Mouse (Mus musculus) left cerebral cortex, postnatal 36 days (tissue): Measurements from ENCODE around the gene Hhex. TPM values are rescaled to one million over a fixed set of nuclear protein-coding genes. Genes with fewer than 3 reads are reported as not detected.

Experiments used
- total RNA-seq, 2 experiments: library from RNA; stranded (reverse); gene quantifications; 2 replicates each; pipeline ENCODE4 v1.2.3; 2021

Gene Hhex
- total RNA-seq, 2 experiments from 2014 or later: 2.4 to 3.4 TPM

Other genes starting within 250 kb of the Hhex start
- 10 to 100 TPM; 90.5 to 93.5 TPM for gene March5, start 227.3 kb upstream of the Hhex start, total RNA-seq
- gene Cpeb3, start 226.2 kb upstream of the Hhex start, total RNA-seq: 100 to 1,000 TPM in 1 of 2 experiments, 10 to 100 TPM in 1; 79.8 to 104 TPM
- 10 to 100 TPM; 34.1 to 37.4 TPM for gene Ide, start 97.0 kb upstream of the Hhex start, total RNA-seq
- gene Kif11, start 58.4 kb upstream of the Hhex start, total RNA-seq: 1 to 10 TPM; 1.1 TPM
- gene Exoc6, start 115.6 kb downstream of the Hhex start, total RNA-seq: 10 to 100 TPM; 42.3 to 43.9 TPM